Mouse (Mus musculus) MN1 (cell line): ENCODE data around the gene Rere.
"Not testable (repeated sequence)": the region's sequence is repeated elsewhere in the genome, so short reads cannot be mapped to it uniquely, and the experiment has no call there.

Source experiments
- DNase-seq: peaks from one replicate; pipeline ENCODE4 v3.0.0-alpha.2; 2016; ENCODE audit warnings: low spot score

The Rere gene

GRCm38 (mm10) chr4:150461427-150462189 lies 180.2 kb downstream of the Rere start:
- DNase-seq: no peak

- peak; percentile 62 for DNase-seq
These were observed 180.9 kb downstream of the Rere start for GRCm38 (mm10) chr4:150462367-150462766.

- peak; percentile 69 for DNase-seq
These were observed 184.3 kb downstream of the Rere start for GRCm38 (mm10) chr4:150465759-150466158.

- no peak for DNase-seq
These were observed 187.8 kb downstream of the Rere start for GRCm38 (mm10) chr4:150469274-150469673.

- no peak for DNase-seq
These were observed 189.4 kb downstream of the Rere start for GRCm38 (mm10) chr4:150470674-150471328.

- no peak for DNase-seq
These were observed 191.4 kb downstream of the Rere start for GRCm38 (mm10) chr4:150472751-150473436.

GRCm38 (mm10) chr4:150473437-150474070 lies 192.1 kb downstream of the Rere start:
- DNase-seq: no peak

GRCm38 (mm10) chr4:150474086-150474485 lies 192.6 kb downstream of the Rere start:
- no peak for DNase-seq

- DNase-seq: no peak
These were observed 194.8 kb downstream of the Rere start for GRCm38 (mm10) chr4:150476258-150476657.

GRCm38 (mm10) chr4:150478006-150478405 lies 196.6 kb downstream of the Rere start:
- no peak for DNase-seq

- not testable (repeated sequence) for DNase-seq
These were observed 201.6 kb downstream of the Rere start for GRCm38 (mm10) chr4:150483081-150483480.

- DNase-seq: no peak
These were observed 204.7 kb downstream of the Rere start for GRCm38 (mm10) chr4:150486097-150486496.

GRCm38 (mm10) chr4:150487109-150487508 lies 205.7 kb downstream of the Rere start:
- no peak for DNase-seq

GRCm38 (mm10) chr4:150488096-150488748 lies 206.8 kb downstream of the Rere start:
- DNase-seq: peak; percentile 84

- DNase-seq: peak; percentile 19
These were observed 207.3 kb downstream of the Rere start for GRCm38 (mm10) chr4:150488767-150489166.

GRCm38 (mm10) chr4:150490050-150490449 lies 208.6 kb downstream of the Rere start:
- no peak for DNase-seq

GRCm38 (mm10) chr4:150491710-150492109 lies 210.3 kb downstream of the Rere start:
- no peak for DNase-seq

- DNase-seq: no peak
These were observed 212.0 kb downstream of the Rere start for GRCm38 (mm10) chr4:150493258-150493937.

- not testable (repeated sequence) for DNase-seq
These were observed 212.5 kb downstream of the Rere start for GRCm38 (mm10) chr4:150493938-150494330.

GRCm38 (mm10) chr4:150495568-150495967 lies 214.1 kb downstream of the Rere start:
- DNase-seq: no peak

- no peak for DNase-seq
These were observed 223.0 kb downstream of the Rere start for GRCm38 (mm10) chr4:150504304-150505021.
